Mouse (Mus musculus): ENCODE results near the gene Rasl10b.

DNA sequence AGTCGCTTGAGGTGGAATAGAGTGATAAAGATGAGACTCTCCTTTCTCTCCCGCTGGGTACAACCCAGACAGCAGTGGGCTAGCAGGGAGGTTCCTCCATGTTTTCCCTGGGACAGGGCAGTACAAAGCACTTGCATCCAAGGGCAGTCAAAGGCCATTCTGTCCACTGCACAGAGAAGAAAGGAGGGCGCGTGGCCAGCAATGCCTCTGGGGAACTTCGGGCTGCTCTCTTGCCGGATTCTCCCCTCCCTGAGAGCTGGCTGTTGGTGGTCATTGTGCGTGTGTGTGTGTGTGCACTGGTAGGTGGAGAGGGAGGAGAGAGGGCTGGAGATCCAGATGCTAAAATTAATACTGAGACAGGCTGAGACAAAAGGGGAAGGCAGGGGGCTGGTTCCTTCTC lies 32.3 kb downstream of the Rasl10b start:
- no peak for TF ChIP-seq POLR2A (IDR thresholded peaks at IDR 0.05; ENCODE audit: low read depth, low read length)
- no peak for TF ChIP-seq CTCF (IDR thresholded peaks at IDR 0.05; ENCODE audit: extremely low read depth, insufficient read depth, insufficient read length, insufficient replicate concordance)

Data from spleen, adult 2 months (tissue).